Mouse (Mus musculus) CH12.LX (cell line): ENCODE data around the gene Mpig6b. TPM values are rescaled to one million over a fixed set of nuclear protein-coding genes. Genes with fewer than 3 reads are reported as not detected.
A peak's percentile ranks its signal among the peaks of the same experiment; 100 is the strongest.

Experiments
- DNase-seq: peaks from one replicate; pipeline ENCODE4 v3.0.0-alpha.2; 2013; ENCODE audit errors: extremely low read depth
- H3K27ac ChIP-seq: 2 replicates; pipeline ENCODE4 v1.5.1; 2012; ENCODE audit warnings: low read depth, mild to moderate bottlenecking, control low read depth, moderate library complexity; ENCODE audit not compliant: insufficient read depth
- H3K27me3 ChIP-seq: replicated peaks from 2 replicates; pipeline ENCODE3; 2012; ENCODE audit warnings: inconsistent platforms
- H3K36me3 ChIP-seq, 2 experiments: replicated peaks in 1 of 2; 2 replicates each; pipeline versions ENCODE3 to v1.6.1; 2012; ENCODE audit warnings: inconsistent platforms in 1 of 2, low read length in 1 of 2, mild to moderate bottlenecking in 1 of 2, mixed read lengths in 1 of 2, moderate library complexity in 1 of 2; ENCODE audit not compliant: control insufficient read depth in 1 of 2, insufficient read depth in 1 of 2
- H3K4me1 ChIP-seq, 2 experiments: 2 replicates each; pipeline ENCODE4 v1.6.1; 2012; ENCODE audit warnings: inconsistent platforms in 1 of 2, moderate library complexity in 1 of 2; ENCODE audit not compliant: insufficient read depth in 2 of 2, control insufficient read depth in 1 of 2
- H3K4me2 ChIP-seq: 2 replicates; pipeline ENCODE4 v1.6.1; 2012; ENCODE audit warnings: low read depth, mild to moderate bottlenecking, control low read depth; ENCODE audit not compliant: poor library complexity, insufficient read depth, severe bottlenecking
- H3K4me3 ChIP-seq, 3 experiments: fragments of 150-350 bp in 1 of 3; sonication (generic) in 1 of 3; replicated peaks in 1 of 3; 2 replicates each; pipeline versions ENCODE3 to v1.5.1; 2011 to 2012; ENCODE audit warnings: low read depth in 2 of 3, low read length in 2 of 3, mild to moderate bottlenecking in 2 of 3, moderate library complexity in 2 of 3, control low read depth in 1 of 3, improper control_type of control experiment in 1 of 3, inconsistent platforms in 1 of 3, mixed read lengths in 1 of 3; ENCODE audit not compliant: poor library complexity in 1 of 3
- H3K79me2 ChIP-seq: replicated peaks from 2 replicates; pipeline ENCODE4 v1.6.1; 2012; ENCODE audit warnings: mild to moderate bottlenecking, moderate library complexity; ENCODE audit not compliant: control insufficient read depth, poor library complexity, insufficient read depth, severe bottlenecking; ENCODE audit errors: extremely low read depth
- H3K9ac ChIP-seq: 2 replicates; pipeline ENCODE4 v1.6.1; 2012; ENCODE audit warnings: low read depth, mild to moderate bottlenecking, control low read depth, moderate library complexity; ENCODE audit not compliant: insufficient read depth
- H3K9me3 ChIP-seq: replicated peaks from 2 replicates; pipeline ENCODE3; 2012; ENCODE audit warnings: low read length, inconsistent platforms, mixed read lengths
- BHLHE40 ChIP-seq: IDR thresholded peaks from 2 replicates; pipeline ENCODE4 v1.6.1; 2011; ENCODE audit warnings: mild to moderate bottlenecking, low read depth, low read length, improper control_type of control experiment
- CTCF ChIP-seq, 2 experiments: IDR thresholded peaks in 1 of 2; conservative IDR thresholded peaks in 1 of 2; 2 replicates each; pipeline ENCODE4 v1.5.1; 2011 to 2012; ENCODE audit warnings: low read depth in 2 of 2, low read length in 2 of 2, improper control_type of control experiment in 1 of 2, inconsistent platforms in 1 of 2, mild to moderate bottlenecking in 1 of 2, moderate library complexity in 1 of 2
- ELF1 ChIP-seq: IDR thresholded peaks from 2 replicates; pipeline ENCODE4 v1.6.1; 2014; ENCODE audit warnings: low read depth, mild to moderate bottlenecking, inconsistent platforms, low read length, improper control_type of control experiment
- EP300 ChIP-seq: IDR thresholded peaks from 2 replicates; pipeline ENCODE4 v1.6.1; 2011; ENCODE audit warnings: low read length, improper control_type of control experiment
- GABPA ChIP-seq: IDR thresholded peaks from 2 replicates; pipeline ENCODE4 v1.6.1; 2012; ENCODE audit warnings: low read depth, low read length, improper control_type of control experiment, inconsistent platforms; ENCODE audit not compliant: insufficient replicate concordance
- JUN ChIP-seq: IDR thresholded peaks from 2 replicates; pipeline ENCODE4 v1.6.1; 2011; ENCODE audit warnings: low read depth, mild to moderate bottlenecking, low read length, improper control_type of control experiment, moderate library complexity; ENCODE audit not compliant: insufficient read depth
- JUND ChIP-seq: conservative IDR thresholded peaks from 2 replicates; pipeline ENCODE4 v1.6.1; 2011; ENCODE audit warnings: low read depth, low read length, improper control_type of control experiment
- MXI1 ChIP-seq: IDR thresholded peaks from 2 replicates; pipeline ENCODE4 v1.6.1; 2011; ENCODE audit warnings: mild to moderate bottlenecking, low read depth, low read length, improper control_type of control experiment
- MYC ChIP-seq: IDR thresholded peaks from 2 replicates; pipeline ENCODE4 v1.6.1; 2011; ENCODE audit warnings: low read depth, mild to moderate bottlenecking, improper control_type of control experiment, low read length
- POLR2A ChIP-seq: IDR thresholded peaks from 2 replicates; pipeline ENCODE4 v1.6.1; 2011; ENCODE audit warnings: low read depth, mild to moderate bottlenecking, improper control_type of control experiment, low read length
- SMC3 ChIP-seq: IDR thresholded peaks from 2 replicates; pipeline ENCODE4 v1.6.1; 2011; ENCODE audit warnings: low read depth, low read length, improper control_type of control experiment
- TCF12 ChIP-seq: IDR thresholded peaks from 2 replicates; pipeline ENCODE4 v1.6.1; 2014; ENCODE audit warnings: low read depth, mild to moderate bottlenecking, inconsistent platforms, low read length, improper control_type of control experiment
- USF2 ChIP-seq: conservative IDR thresholded peaks from 2 replicates; pipeline ENCODE4 v1.6.1; 2011; ENCODE audit warnings: low read depth, low read length, improper control_type of control experiment
- ZKSCAN1 ChIP-seq: IDR thresholded peaks from 2 replicates; pipeline ENCODE4 v1.6.1; 2012; ENCODE audit warnings: low read depth, inconsistent platforms, low read length, improper control_type of control experiment, borderline replicate concordance
- ZMIZ1 ChIP-seq: IDR thresholded peaks from 2 replicates; pipeline ENCODE4 v1.6.1; 2012; ENCODE audit warnings: low read depth, mild to moderate bottlenecking, inconsistent platforms, low read length, improper control_type of control experiment
- ZNF384 ChIP-seq: IDR thresholded peaks from 2 replicates; pipeline ENCODE4 v1.6.1; 2012; ENCODE audit warnings: low read depth, low read length, improper control_type of control experiment, inconsistent platforms
- dilution Hi-C: fragments of 300-500 bp; cut with MboI; formaldehyde crosslinking; loops from 2 replicates; pipeline ENCODE4 v1.14.3; 2020; ENCODE audit warnings: low sequenced_read_pairs; ENCODE audit not compliant: extremely low pct_unique_long_range_greater_than_20kb, extremely low pct_ligation_motif_present
- in situ Hi-C: fragments of 300-500 bp; cut with MboI; formaldehyde crosslinking; loops from 3 replicates; pipeline ENCODE4 v1.14.3; 2019; ENCODE audit warnings: low sequenced_read_pairs, low pct_ligation_motif_present, low pct_unique_long_range_greater_than_20kb, mixed read lengths
- polyA plus RNA-seq: library from polyadenylated mRNA; unstranded; fragments of >175 nt; gene quantifications from 2 replicates; pipeline ENCODE4 v1.2.1, GENCODE M21; 2012; ENCODE audit warnings: low read depth; ENCODE audit not compliant: insufficient read length
- total RNA-seq, 2 experiments: library from RNA; depleted of rRNA; stranded (reverse); fragments of 300-350 nt in 1 of 2; fragments of >200 nt in 1 of 2; gene quantifications; 2 replicates each; pipeline ENCODE4 v1.2.3; 2012 to 2014

Gene Mpig6b
- total and polyA plus RNA-seq, 3 experiments: 0.10 TPM; not detected in 2

GRCm38 (mm10) chr17:35088151-35088550 lies 22.2 kb upstream of the Mpig6b start:
- no peak overlapping the region for H3K4me3 ChIP-seq
- no peaks in the 10 kb centered on the region; the same call in 1 of the 2 replicates for H3K79me2 ChIP-seq
- no peak overlapping the region for H3K4me2 ChIP-seq
- H3K9me3 ChIP-seq: no peaks in the 10 kb centered on the region
- dilution Hi-C loops: no loop called here
- DNase-seq: peak; percentile 31
- TF ChIP-seq USF2: no peak
- TF ChIP-seq ZKSCAN1: no peak
- TF ChIP-seq MXI1: no peak
- no peak for TF ChIP-seq JUND
- TF ChIP-seq CTCF (conservative IDR thresholded peaks at IDR 0.05 in 1 of 2, IDR thresholded peaks at IDR 0.05 in 1 of 2; ENCODE audit: low read depth in 2 of 2, low read length in 2 of 2): peak in 1 of 2 experiments; percentile 72; a peak in 2 of 4 replicates
- no peak for TF ChIP-seq JUN
- TF ChIP-seq ZNF384: peak; percentile 69
- peak; percentile 35; the same call in 1 of the 2 replicates for TF ChIP-seq MYC
- peak; percentile 30; the same call in 1 of the 2 replicates for TF ChIP-seq SMC3
- TF ChIP-seq EP300: no peak
- TF ChIP-seq, all 38 proteins: peak for 4
- in situ Hi-C loops: no loop called here
- Histone ChIP-seq H3K4me1 (peaks cover 6 to 10% of the 10 kb centered on the region in 2 experiments), H3K27me3 (peaks cover 17% of the 10 kb centered on the region), H3K9ac (no peak overlapping the region), H3K36me3 (peaks cover 13 to 29% of the 10 kb centered on the region in 2 experiments), H3K27ac (no peak overlapping the region)

- DNase-seq: no peak
- Histone ChIP-seq H3K4me1 (peaks cover 11 to 20% of the 10 kb centered on the region in 2 experiments), H3K36me3 (peaks cover 0 to 1% of the 10 kb centered on the region in 2 experiments), H3K9ac (no peak within 1 kb of the TSS), H3K27ac (no peak within 1 kb of the TSS), H3K4me3 (no peak within 1 kb of the TSS), H3K27me3 (peaks cover 17% of the 10 kb centered on the region), H3K9me3 (no peaks in the 10 kb centered on the region), H3K79me2 (no peaks in the 10 kb centered on the region; the same call in 1 of the 2 replicates), H3K4me2 (no peak within 1 kb of the TSS)
- no peak for TF ChIP-seq POLR2A
- no peak for TF ChIP-seq BHLHE40
- no peak for TF ChIP-seq GABPA
- TF ChIP-seq ELF1: no peak
- TF ChIP-seq ZMIZ1: no peak
- no peak for TF ChIP-seq TCF12
- no peak for TF ChIP-seq MYC
- dilution Hi-C loops (no loop called here), in situ Hi-C loops (no loop called here)
Measured at GRCm38 (mm10) chr17:35085208-35085865, 19.4 kb upstream of the Mpig6b start, which contains the start of gene Ly6g6f. Gene Ly6g6f, minus strand, starts transcription at chr17:35085610.
